Mouse (Mus musculus): ENCODE data around the gene Sema5b. TPM values are rescaled to one million over a fixed set of nuclear protein-coding genes. Genes with fewer than 3 reads are reported as not detected.
A peak's percentile ranks its signal among the peaks of the same experiment; 100 is the strongest.

Sema5b gene
- total and polyA plus RNA-seq, 2 experiments from 2014 or later, result 11.4 to 46.5 TPM

DNA sequence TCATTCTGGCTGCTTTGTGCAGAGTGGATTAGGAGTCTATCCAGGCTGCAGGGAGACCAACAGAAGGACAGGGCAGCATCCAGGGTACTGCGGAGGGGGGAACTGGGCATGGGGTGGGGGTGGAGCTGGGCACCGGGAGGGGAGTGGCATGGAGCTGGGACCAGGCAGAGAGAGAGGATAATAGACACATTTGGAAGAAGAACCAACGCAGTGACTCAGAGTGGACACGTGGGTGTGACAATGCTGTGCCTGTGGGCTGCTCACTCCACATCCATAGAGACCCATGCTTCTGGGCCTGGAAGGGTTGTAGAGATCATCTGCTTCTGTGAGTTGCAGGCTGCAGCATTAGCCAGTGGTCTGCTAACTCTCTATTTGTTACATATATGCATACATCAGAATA is 107.9 kb downstream of the Sema5b start:
- H3K27me3 ChIP-seq (ENCODE audit: insufficient read depth, low read length), result no peaks in the 10 kb centered on the region
- H3K4me1 ChIP-seq (ENCODE audit: insufficient read depth, low read length), result no peaks in the 10 kb centered on the region
- 77% methylated on average over 4 of the region's 4 CpGs for WGBS
- no peak for TF ChIP-seq CTCF (IDR thresholded peaks at IDR 0.05)
- H3K4me2 ChIP-seq (ENCODE audit: low read depth, low read length, poor library complexity, severe bottlenecking), result no peak overlapping the region
- ATAC-seq (ENCODE audit: low FRiP score) (0 out of 2 replicates have a peak, but pooled peaks have one; percentile 41), DNase-seq (ENCODE audit: low spot score) (no peak)
- no peaks in the 10 kb centered on the region for H3K9me3 ChIP-seq (ENCODE audit: low read length)
- no peaks in the 10 kb centered on the region for H3K36me3 ChIP-seq (ENCODE audit: insufficient read depth, low read length)
- H3K27ac ChIP-seq (ENCODE audit: low read depth, low read length), result no peak overlapping the region
- no peak overlapping the region for H3K4me3 ChIP-seq (ENCODE audit: low read depth, low read length)
- H3K9ac ChIP-seq (replicated peaks; ENCODE audit: low read length, poor library complexity, severe bottlenecking), result no peak overlapping the region

DNA sequence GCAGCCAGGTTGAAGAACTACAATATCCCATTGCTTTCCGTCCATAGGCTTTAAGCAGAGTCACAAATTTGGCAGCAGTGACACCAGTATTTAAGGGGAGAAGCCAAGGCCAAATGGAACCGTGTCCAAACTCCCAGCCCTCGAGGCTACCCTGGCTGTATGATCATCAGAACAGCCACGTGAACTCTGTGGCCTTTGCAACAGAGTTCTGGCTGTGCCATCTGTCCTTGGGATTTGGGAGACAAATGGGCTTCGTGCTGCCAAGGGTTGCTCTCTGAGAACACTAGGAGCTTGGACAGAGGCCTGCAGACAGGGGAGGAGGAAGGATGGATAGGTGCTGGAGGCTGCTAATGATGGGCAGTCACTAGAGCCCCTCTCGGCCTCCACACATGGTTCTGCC is 111.3 kb downstream of the Sema5b start:
- no peaks in the 10 kb centered on the region for H3K9me3 ChIP-seq (ENCODE audit: low read length)
- peak; percentile 79 for DNase-seq (ENCODE audit: low spot score)
- H3K4me2 ChIP-seq (ENCODE audit: low read depth, low read length, poor library complexity, severe bottlenecking), result no peak overlapping the region
- no peaks in the 10 kb centered on the region for H3K27me3 ChIP-seq (ENCODE audit: insufficient read depth, low read length)
- H3K9ac ChIP-seq (replicated peaks; ENCODE audit: low read length, poor library complexity, severe bottlenecking), result no peak overlapping the region
- H3K36me3 ChIP-seq (ENCODE audit: insufficient read depth, low read length), result no peaks in the 10 kb centered on the region
- no peaks in the 10 kb centered on the region for H3K4me1 ChIP-seq (ENCODE audit: insufficient read depth, low read length)
- no peak overlapping the region for H3K27ac ChIP-seq (ENCODE audit: low read depth, low read length)
- H3K4me3 ChIP-seq (ENCODE audit: low read depth, low read length), result no peak overlapping the region
- no peak for ATAC-seq (ENCODE audit: low FRiP score)
- TF ChIP-seq CTCF (IDR thresholded peaks at IDR 0.05), result no peak
- 64% methylated on average over 6 of the region's 6 CpGs for WGBS

DNA sequence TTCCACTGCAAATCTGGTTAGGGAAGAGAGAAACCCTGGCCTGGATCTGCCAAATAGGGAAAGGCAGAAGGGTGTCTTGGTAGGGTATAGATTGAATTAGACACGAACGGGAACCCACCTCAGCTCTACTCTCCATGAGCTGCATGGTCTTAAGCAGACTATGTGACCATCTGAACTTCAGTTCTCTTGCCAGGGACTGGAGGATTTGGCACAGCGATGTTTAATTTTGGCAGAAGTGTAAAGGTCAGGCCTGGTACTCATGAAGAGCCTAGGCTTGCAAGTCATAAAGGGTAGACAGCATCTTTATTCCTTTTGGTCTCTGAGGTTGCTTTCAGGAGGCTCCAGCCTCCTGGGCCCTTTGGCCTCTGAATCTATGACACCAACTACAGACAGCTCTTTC is 111.8 kb downstream of the Sema5b start:
- Histone ChIP-seq H3K9me3 (ENCODE audit: low read length) (no peaks in the 10 kb centered on the region), H3K27me3 (ENCODE audit: insufficient read depth, low read length) (no peaks in the 10 kb centered on the region), H3K4me2 (ENCODE audit: low read depth, low read length, poor library complexity, severe bottlenecking) (no peak overlapping the region), H3K9ac (replicated peaks; ENCODE audit: low read length, poor library complexity, severe bottlenecking) (no peak overlapping the region), H3K4me1 (ENCODE audit: insufficient read depth, low read length) (no peaks in the 10 kb centered on the region), H3K36me3 (ENCODE audit: insufficient read depth, low read length) (no peaks in the 10 kb centered on the region), H3K4me3 (ENCODE audit: low read depth, low read length) (no peak overlapping the region), H3K27ac (ENCODE audit: low read depth, low read length) (no peak overlapping the region)
- DNase-seq (ENCODE audit: low spot score) (no peak), ATAC-seq (ENCODE audit: low FRiP score) (no peak)
- WGBS, result 84% methylated on average over 3 of the region's 3 CpGs
- no peak for TF ChIP-seq CTCF (IDR thresholded peaks at IDR 0.05)

- no peak overlapping the region for H3K27ac ChIP-seq (ENCODE audit: low read depth, low read length)
- H3K36me3 ChIP-seq (ENCODE audit: insufficient read depth, low read length), result no peaks in the 10 kb centered on the region
- no peak for ATAC-seq (ENCODE audit: low FRiP score)
- H3K4me1 ChIP-seq (ENCODE audit: insufficient read depth, low read length), result no peaks in the 10 kb centered on the region
- DNase-seq (ENCODE audit: low spot score), result no peak
- H3K27me3 ChIP-seq (ENCODE audit: insufficient read depth, low read length), result no peaks in the 10 kb centered on the region
- TF ChIP-seq CTCF (IDR thresholded peaks at IDR 0.05), result no peak
- H3K4me3 ChIP-seq (ENCODE audit: low read depth, low read length), result no peak overlapping the region
- H3K4me2 ChIP-seq (ENCODE audit: low read depth, low read length, poor library complexity, severe bottlenecking), result no peak overlapping the region
- no peak overlapping the region for H3K9ac ChIP-seq (replicated peaks; ENCODE audit: low read length, poor library complexity, severe bottlenecking)
- no peaks in the 10 kb centered on the region for H3K9me3 ChIP-seq (ENCODE audit: low read length)
- 78% methylated on average over 5 of the region's 5 CpGs for WGBS
These were observed 113.0 kb downstream of the Sema5b start for GRCm38 (mm10) chr16:35653951-35654350.

DNA sequence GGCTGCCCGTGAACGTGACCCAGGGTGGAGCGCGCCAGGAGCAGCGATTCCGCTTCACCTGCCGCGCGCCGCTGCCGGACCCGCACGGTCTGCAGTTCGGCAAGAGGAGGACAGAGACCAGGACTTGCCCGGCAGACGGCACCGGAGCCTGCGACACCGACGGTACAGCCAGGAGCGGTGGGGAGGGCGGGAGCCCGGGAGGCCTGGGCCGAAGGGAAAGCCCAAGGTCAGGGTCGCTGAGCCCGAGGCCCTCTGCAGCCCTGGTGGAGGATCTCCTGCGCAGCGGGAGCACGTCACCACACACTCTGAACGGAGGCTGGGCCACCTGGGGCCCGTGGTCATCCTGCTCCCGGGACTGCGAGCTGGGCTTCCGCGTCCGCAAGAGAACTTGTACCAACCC is 119.3 kb downstream of the Sema5b start:
- Histone ChIP-seq H3K9ac (replicated peaks; ENCODE audit: low read length, poor library complexity, severe bottlenecking) (no peak overlapping the region), H3K4me1 (ENCODE audit: insufficient read depth, low read length) (no peaks in the 10 kb centered on the region), H3K9me3 (ENCODE audit: low read length) (no peaks in the 10 kb centered on the region), H3K4me2 (ENCODE audit: low read depth, low read length, poor library complexity, severe bottlenecking) (peak overlapping the region; percentile 32), H3K27ac (ENCODE audit: low read depth, low read length) (no peak overlapping the region), H3K27me3 (ENCODE audit: insufficient read depth, low read length) (no peaks in the 10 kb centered on the region), H3K36me3 (ENCODE audit: insufficient read depth, low read length) (no peaks in the 10 kb centered on the region), H3K4me3 (ENCODE audit: low read depth, low read length) (peak overlapping the region; percentile 15; the same call in 1 of the 2 replicates)
- TF ChIP-seq CTCF (IDR thresholded peaks at IDR 0.05), result no peak
- WGBS, result 36% methylated on average over 36 of the region's 36 CpGs
- DNase-seq (ENCODE audit: low spot score), result no peak
- ATAC-seq (ENCODE audit: low FRiP score), result no peak

DNA sequence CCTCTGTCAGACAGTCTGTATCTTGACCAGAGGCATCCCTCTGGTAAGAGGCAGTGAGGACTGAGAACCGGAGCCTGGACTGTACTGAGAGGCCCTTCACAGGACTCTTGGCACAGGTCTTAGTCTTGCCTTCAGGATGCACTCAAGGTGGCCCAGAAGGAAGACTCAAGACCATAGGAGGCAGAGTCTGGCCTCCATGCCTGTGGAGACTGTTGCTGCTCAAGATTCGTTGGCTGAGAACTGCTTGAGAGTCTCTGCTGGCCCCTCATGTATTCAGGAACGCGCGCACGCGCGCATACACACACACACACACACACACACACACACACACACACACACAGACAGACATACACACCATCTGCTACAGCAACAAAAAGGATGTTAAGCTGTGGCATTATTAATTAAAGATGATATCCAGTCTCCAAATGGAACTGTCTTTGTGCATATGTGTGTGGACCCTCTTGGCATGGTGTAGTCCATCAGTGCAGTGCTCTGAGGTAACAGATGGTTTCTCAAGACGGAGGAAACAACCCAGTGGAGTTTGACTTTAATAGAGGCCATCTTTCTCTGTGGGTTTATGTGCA is 123.0 kb downstream of the Sema5b start:
- Histone ChIP-seq H3K9me3 (ENCODE audit: low read length) (no peaks in the 10 kb centered on the region), H3K4me1 (ENCODE audit: insufficient read depth, low read length) (no peaks in the 10 kb centered on the region), H3K27me3 (ENCODE audit: insufficient read depth, low read length) (no peaks in the 10 kb centered on the region), H3K27ac (ENCODE audit: low read depth, low read length) (no peak overlapping the region), H3K9ac (replicated peaks; ENCODE audit: low read length, poor library complexity, severe bottlenecking) (no peak overlapping the region), H3K36me3 (ENCODE audit: insufficient read depth, low read length) (no peaks in the 10 kb centered on the region), H3K4me2 (ENCODE audit: low read depth, low read length, poor library complexity, severe bottlenecking) (no peak overlapping the region), H3K4me3 (ENCODE audit: low read depth, low read length) (no peak overlapping the region)
- no peak for TF ChIP-seq CTCF (IDR thresholded peaks at IDR 0.05)
- ATAC-seq (ENCODE audit: low FRiP score) (no peak), DNase-seq (ENCODE audit: low spot score) (peak; percentile 22)
- 88% methylated on average over 9 of the region's 9 CpGs for WGBS
